Mouse (Mus musculus) hematopoietic multipotent progenitor cell, adult 10-12 weeks (in vitro differentiated cells): ENCODE measurements around the gene Capn6. TPM values are rescaled to one million over a fixed set of nuclear protein-coding genes. Genes with fewer than 3 reads are reported as not detected.

Source experiments
- polyA plus RNA-seq: library from polyadenylated mRNA; stranded (reverse); fragments of >175 nt; gene quantifications from 2 replicates; pipeline ENCODE4 v1.2.3, GENCODE M21; 2012; ENCODE audit warnings: low replicate concordance

Gene Capn6
- polyA plus RNA-seq, result not detected in 2 replicates

DNA sequence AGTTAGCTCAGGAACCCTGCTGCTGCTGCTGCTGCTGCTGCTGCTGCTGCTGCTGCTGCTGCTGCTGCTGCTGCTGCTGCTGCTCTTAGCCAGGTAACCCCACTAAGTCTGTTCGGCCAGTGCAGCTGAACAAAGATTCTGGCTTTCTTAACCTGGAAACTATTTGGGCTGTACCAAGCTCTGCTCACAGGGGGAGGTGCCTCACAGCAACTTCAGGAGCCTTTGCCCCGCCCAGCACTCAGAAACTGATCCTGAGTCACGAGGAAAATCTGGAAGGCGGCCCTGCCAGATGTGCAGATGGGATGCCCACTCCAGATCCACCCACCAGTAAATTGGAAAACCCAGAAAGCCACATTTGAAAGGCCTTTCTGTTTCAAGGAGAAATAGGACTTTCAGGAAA lies at the start of gene Capn6:
Capn6 (minus strand) TSS at position 203 of the 400 bp plus-strand sequence.

Other genes with a start within 250 kb of the Capn6 start
- gene Dcx, start 105.9 kb upstream of the Capn6 start, polyA plus RNA-seq, result not detected in 2 replicates